Mouse (Mus musculus) small intestine, adult 2 months (tissue): ENCODE results near the gene Zfp511.

Source experiments
- CTCF ChIP-seq: fragments of 200-500 bp; IDR thresholded peaks from 2 replicates; pipeline ENCODE4 v1.5.1; 2012; ENCODE audit warnings: low read depth, mild to moderate bottlenecking, control low read depth, inconsistent platforms, low read length, moderate library complexity, mixed read lengths; ENCODE audit not compliant: insufficient replicate concordance, insufficient read length; ENCODE audit errors: extremely low read depth
- POLR2A ChIP-seq: fragments of 200-500 bp; IDR thresholded peaks from 2 replicates; pipeline ENCODE4 v1.6.1; 2012; ENCODE audit warnings: low read depth, mild to moderate bottlenecking, control low read depth, inconsistent platforms, low read length, moderate library complexity

DNA sequence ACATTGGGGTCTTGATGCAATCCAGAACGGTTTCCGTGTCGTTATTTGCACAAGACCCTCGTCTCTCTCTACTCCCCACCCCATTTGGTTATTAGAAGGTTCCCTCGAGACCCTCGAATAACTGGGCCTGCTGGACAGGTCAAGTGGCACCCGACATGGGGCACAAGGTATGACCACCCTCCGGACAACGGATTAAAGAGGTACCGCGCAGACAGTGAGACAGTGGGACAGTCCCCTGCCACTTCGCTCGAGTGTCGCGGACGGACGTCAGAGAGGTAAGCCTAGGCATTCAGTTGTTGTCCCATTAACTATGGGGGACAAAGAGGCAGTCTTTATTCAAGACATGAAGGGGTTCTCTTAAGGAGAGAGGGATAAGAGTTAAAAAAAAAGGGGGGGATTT lies 24.9 kb upstream of the Zfp511 start:
- TF ChIP-seq CTCF (no peak), POLR2A (no peak)
